Mouse (Mus musculus): Measurements from ENCODE around the gene Ndufaf3. TPM values are rescaled to one million over a fixed set of nuclear protein-coding genes. Genes with fewer than 3 reads are reported as not detected.

The Ndufaf3 gene
- polyA plus RNA-seq, 1 experiment from 2014 or later: 50.5 TPM

- Histone ChIP-seq H3K9me3 (no peaks in the 10 kb centered on the region), H3K4me1 (no peaks in the 10 kb centered on the region), H3K27ac (no peak overlapping the region), H3K4me3 (no peak overlapping the region), H3K36me3 (peaks cover 83% of the 10 kb centered on the region), H3K27me3 (ENCODE audit: insufficient read depth, poor library complexity, severe bottlenecking) (no peaks in the 10 kb centered on the region)
- no peak for DNase-seq (ENCODE audit: low spot score)
- 88% methylated on average over 1 of the region's 1 CpGs for WGBS
Observed at GRCm38 (mm10) chr9:108530954-108531353, 36.3 kb downstream of the Ndufaf3 start.

- Histone ChIP-seq H3K4me3 (no peak overlapping the region), H3K36me3 (peaks cover 45% of the 10 kb centered on the region), H3K27ac (no peak overlapping the region), H3K27me3 (ENCODE audit: insufficient read depth, poor library complexity, severe bottlenecking) (no peaks in the 10 kb centered on the region), H3K4me1 (no peaks in the 10 kb centered on the region), H3K9me3 (no peaks in the 10 kb centered on the region)
- WGBS: 84% methylated on average over 3 of the region's 3 CpGs
- no peak for DNase-seq (ENCODE audit: low spot score)
Observed at GRCm38 (mm10) chr9:108525400-108525799, 41.8 kb downstream of the Ndufaf3 start.

- no peaks in the 10 kb centered on the region for H3K9me3 ChIP-seq
- no peaks in the 10 kb centered on the region for H3K27me3 ChIP-seq (ENCODE audit: insufficient read depth, poor library complexity, severe bottlenecking)
- peaks cover 33% of the 10 kb centered on the region for H3K36me3 ChIP-seq
- no peak for DNase-seq (ENCODE audit: low spot score)
- 94% methylated on average over 4 of the region's 4 CpGs for WGBS
- peaks cover 8% of the 10 kb centered on the region; the same call in 1 of the 2 replicates for H3K4me1 ChIP-seq
- no peak overlapping the region for H3K4me3 ChIP-seq
- H3K27ac ChIP-seq: no peak overlapping the region
Observed at GRCm38 (mm10) chr9:108523341-108523740, 43.9 kb downstream of the Ndufaf3 start.

GRCm38 (mm10) chr9:108521604-108522003 is 45.6 kb downstream of the Ndufaf3 start:
- Histone ChIP-seq H3K9me3 (no peaks in the 10 kb centered on the region), H3K4me3 (no peak overlapping the region), H3K27ac (no peak overlapping the region), H3K27me3 (ENCODE audit: insufficient read depth, poor library complexity, severe bottlenecking) (no peaks in the 10 kb centered on the region), H3K36me3 (peaks cover 24% of the 10 kb centered on the region), H3K4me1 (peaks cover 11% of the 10 kb centered on the region; the same call in 1 of the 2 replicates)
- WGBS: 88% methylated on average over 2 of the region's 2 CpGs
- no peak for DNase-seq (ENCODE audit: low spot score)

GRCm38 (mm10) chr9:108517931-108518332 is 49.3 kb downstream of the Ndufaf3 start:
- H3K36me3 ChIP-seq: peaks cover 38% of the 10 kb centered on the region

GRCm38 (mm10) chr9:108517253-108517930 is 49.8 kb downstream of the Ndufaf3 start:
- H3K4me1 ChIP-seq: peaks cover 20% of the 10 kb centered on the region
- H3K9me3 ChIP-seq: no peaks in the 10 kb centered on the region
- DNase-seq (ENCODE audit: low spot score): peak; percentile 88
- peaks cover 39% of the 10 kb centered on the region for H3K36me3 ChIP-seq
- peak overlapping the region; percentile 99 for H3K27ac ChIP-seq
- H3K4me3 ChIP-seq: peak overlapping the region; percentile 82
- under 1% methylated on average over 78 of the region's 95 CpGs for WGBS
- no peaks in the 10 kb centered on the region for H3K27me3 ChIP-seq (ENCODE audit: insufficient read depth, poor library complexity, severe bottlenecking)

More at GRCm38 (mm10) chr9:108517931-108518332, 49.3 kb downstream of the Ndufaf3 start:
- peaks cover 20% of the 10 kb centered on the region for H3K4me1 ChIP-seq
- under 1% methylated on average over 13 of the region's 13 CpGs for WGBS
- peak overlapping the region; percentile 99 for H3K27ac ChIP-seq
- H3K27me3 ChIP-seq (ENCODE audit: insufficient read depth, poor library complexity, severe bottlenecking): no peaks in the 10 kb centered on the region
- peak overlapping the region; percentile 82 for H3K4me3 ChIP-seq
- no peak for DNase-seq (ENCODE audit: low spot score)
- no peaks in the 10 kb centered on the region for H3K9me3 ChIP-seq

- Histone ChIP-seq H3K4me3 (peak within 1 kb of the TSS; percentile 82), H3K9me3 (no peaks in the 10 kb centered on the region), H3K27ac (peak within 1 kb of the TSS; percentile 99), H3K4me1 (peaks cover 20% of the 10 kb centered on the region), H3K27me3 (ENCODE audit: insufficient read depth, poor library complexity, severe bottlenecking) (no peaks in the 10 kb centered on the region), H3K36me3 (peaks cover 47% of the 10 kb centered on the region)
- DNase-seq (ENCODE audit: low spot score): peak; percentile 98
- under 1% methylated on average over 55 of the region's 55 CpGs for WGBS
Observed at GRCm38 (mm10) chr9:108516380-108517251, 50.6 kb downstream of the Ndufaf3 start, which contains the start of gene Qrich1. Qrich1 (plus strand) TSS chr9:108516806.

MicroRNAs encoded within 50 kb of the gene (microRNA counts, 519-probe panel; counts per million panel counts)
- microRNA mmu-miR-191 (5,355 counts per million, percentile 47 among the panel's probes with 10 or more counts), microRNA mmu-miR-425 (4,397 counts per million, percentile 27 among the panel's probes with 10 or more counts)

Small RNA genes within 50 kb of the gene (microRNA-seq; reads per million reads assigned to microRNA genes)
- gene Gm24083: not detected
- not detected for gene Mir191
- gene Mir425: 2,792 reads per million, percentile 86 among the genes with 10 or more reads in this experiment

Other genes starting within 250 kb of the Ndufaf3 start
- 1,031 and 1,079 TPM in 2 replicates for gene Gpx1, start 228.5 kb downstream of the Ndufaf3 start, polyA plus RNA-seq (2016; fragmentation: Nextera tagmentation; extraction: Ambion mirVana)
- 114 and 122 TPM in 2 replicates for gene Usp4, start 219.6 kb downstream of the Ndufaf3 start, polyA plus RNA-seq (2016; fragmentation: Nextera tagmentation; extraction: Ambion mirVana)
- 0.34 TPM in 2 replicates for gene 1700102P08Rik, start 174.6 kb downstream of the Ndufaf3 start, polyA plus RNA-seq (2016; fragmentation: Nextera tagmentation; extraction: Ambion mirVana)
- gene Ccdc36, start 138.9 kb downstream of the Ndufaf3 start, polyA plus RNA-seq (2016; fragmentation: Nextera tagmentation; extraction: Ambion mirVana): 1.1 and 1.5 TPM in 2 replicates
- gene BC048562, start 131.0 kb downstream of the Ndufaf3 start, polyA plus RNA-seq (2016; fragmentation: Nextera tagmentation; extraction: Ambion mirVana): not detected in 2 replicates
- gene Ccdc71, start 106.9 kb downstream of the Ndufaf3 start, polyA plus RNA-seq (2016; fragmentation: Nextera tagmentation; extraction: Ambion mirVana): 46.6 and 61.1 TPM in 2 replicates
- gene Klhdc8b, start 105.9 kb downstream of the Ndufaf3 start, polyA plus RNA-seq (2016; fragmentation: Nextera tagmentation; extraction: Ambion mirVana): 86.8 and 106 TPM in 2 replicates
- gene Lamb2, start 87.7 kb downstream of the Ndufaf3 start, polyA plus RNA-seq (2016; fragmentation: Nextera tagmentation; extraction: Ambion mirVana): 46.3 and 57.4 TPM in 2 replicates
- 78.6 and 84.1 TPM in 2 replicates for gene Usp19, start 76.8 kb downstream of the Ndufaf3 start, polyA plus RNA-seq (2016; fragmentation: Nextera tagmentation; extraction: Ambion mirVana)
- gene Qars, start 59.7 kb downstream of the Ndufaf3 start, polyA plus RNA-seq (2016; fragmentation: Nextera tagmentation; extraction: Ambion mirVana): 83.2 and 95.8 TPM in 2 replicates
- gene Qrich1, start 50.6 kb downstream of the Ndufaf3 start, polyA plus RNA-seq (2016; fragmentation: Nextera tagmentation; extraction: Ambion mirVana): 117 and 129 TPM in 2 replicates
- 155 and 194 TPM in 2 replicates for gene Impdh2, start 7.1 kb downstream of the Ndufaf3 start, polyA plus RNA-seq (2016; fragmentation: Nextera tagmentation; extraction: Ambion mirVana)
- gene Dalrd3, start 2.5 kb upstream of the Ndufaf3 start, polyA plus RNA-seq (2016; fragmentation: Nextera tagmentation; extraction: Ambion mirVana): 106 and 122 TPM in 2 replicates
- gene Wdr6, start 11.3 kb upstream of the Ndufaf3 start, polyA plus RNA-seq (2016; fragmentation: Nextera tagmentation; extraction: Ambion mirVana): 99.6 and 105 TPM in 2 replicates
- 13.2 and 20.6 TPM in 2 replicates for gene P4htm, start 30.2 kb upstream of the Ndufaf3 start, polyA plus RNA-seq (2016; fragmentation: Nextera tagmentation; extraction: Ambion mirVana)
- gene Arih2, start 82.0 kb upstream of the Ndufaf3 start, polyA plus RNA-seq (2016; fragmentation: Nextera tagmentation; extraction: Ambion mirVana): 50.3 and 52.0 TPM in 2 replicates
- 53.0 and 53.7 TPM in 2 replicates for gene Slc25a20, start 94.7 kb upstream of the Ndufaf3 start, polyA plus RNA-seq (2016; fragmentation: Nextera tagmentation; extraction: Ambion mirVana)
- 26.5 and 29.1 TPM in 2 replicates for gene Prkar2a, start 121.9 kb upstream of the Ndufaf3 start, polyA plus RNA-seq (2016; fragmentation: Nextera tagmentation; extraction: Ambion mirVana)
- gene Ip6k2, start 216.4 kb upstream of the Ndufaf3 start, polyA plus RNA-seq (2016; fragmentation: Nextera tagmentation; extraction: Ambion mirVana): 48.1 and 63.9 TPM in 2 replicates
- gene Nckipsd, start 240.9 kb upstream of the Ndufaf3 start, polyA plus RNA-seq (2016; fragmentation: Nextera tagmentation; extraction: Ambion mirVana): 9.2 and 10.8 TPM in 2 replicates